Comparison of ENCODE assay signal across 8 mouse cellular contexts in the genomic region with DNA sequence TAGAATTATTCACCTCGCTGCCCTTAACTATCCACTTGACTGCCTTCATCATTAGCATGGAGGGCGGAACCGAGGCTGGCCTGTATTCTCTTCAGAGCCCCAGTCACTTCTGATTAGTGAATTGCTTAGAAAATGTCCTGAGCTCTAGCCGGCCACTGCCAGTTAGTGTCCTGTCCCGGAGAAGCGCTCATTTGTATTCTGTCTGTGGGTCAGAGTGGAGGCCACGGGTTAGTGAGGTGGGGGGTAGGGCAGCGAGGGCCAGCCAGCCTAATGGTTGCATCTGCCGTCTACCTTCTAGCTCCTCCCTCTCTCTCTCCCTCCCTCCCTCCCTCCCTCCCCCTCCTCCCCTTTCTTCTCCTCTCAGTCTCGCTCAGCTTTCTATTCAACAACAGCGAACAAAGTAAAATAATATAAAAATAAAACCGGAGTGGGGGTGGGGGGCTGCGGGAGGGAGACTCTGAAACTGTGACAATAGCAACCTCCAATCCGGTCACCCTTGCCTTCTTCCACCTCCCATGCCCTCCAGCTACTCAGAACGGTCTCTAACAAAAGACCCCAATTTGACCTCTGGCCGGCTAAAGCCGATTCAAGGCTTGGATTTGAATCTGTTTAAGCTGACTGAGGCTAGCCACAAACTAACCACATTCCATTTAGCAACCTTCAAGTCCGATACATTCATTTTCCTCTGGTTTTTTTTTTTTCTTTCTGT.
DNase-seq lines count a peak whose midpoint lies in the region; ATAC-seq lines count a peak whose summit lies in the region.

No protein-coding gene starts in this region.

- H3K27ac ChIP-seq in hindbrain, embryonic 12.5 days, result peak overlapping the region; percentile 88
- peak overlapping the region; percentile 87 for H3K27ac ChIP-seq in midbrain, embryonic 12.5 days (replicated peaks)

- H3K9ac ChIP-seq in hindbrain, embryonic 12.5 days, result peak overlapping the region; percentile 45
- H3K9ac ChIP-seq in midbrain, embryonic 12.5 days (replicated peaks), result 0 out of 2 replicates have a peak overlapping the region, but pooled peaks have one; percentile 46

- 0 out of 2 replicates have a peak, but pooled peaks cover 4% of the 10 kb centered on the region for H3K9me3 ChIP-seq in hindbrain, embryonic 12.5 days (replicated peaks)
- no peaks in the 10 kb centered on the region for H3K9me3 ChIP-seq in midbrain, embryonic 12.5 days

- WGBS in hindbrain, embryonic 12.5 days, result 1% methylated on average over 18 of the region's 18 CpGs
- WGBS in midbrain, embryonic 12.5 days, result under 1% methylated on average over 18 of the region's 18 CpGs

- peak overlapping the region; percentile 56 for H3K4me2 ChIP-seq in hindbrain, embryonic 12.5 days (replicated peaks)
- H3K4me2 ChIP-seq in midbrain, embryonic 12.5 days (replicated peaks), result peak overlapping the region; percentile 44

- peaks cover 16% of the 10 kb centered on the region for H3K4me1 ChIP-seq in hindbrain, embryonic 12.5 days
- H3K4me1 ChIP-seq in midbrain, embryonic 12.5 days, result peaks cover 23% of the 10 kb centered on the region

- H3K36me3 ChIP-seq in hindbrain, embryonic 12.5 days, result no peaks in the 10 kb centered on the region
- H3K36me3 ChIP-seq in midbrain, embryonic 12.5 days, result no peaks in the 10 kb centered on the region

- H3K4me3 ChIP-seq in hindbrain, embryonic 12.5 days, result peak overlapping the region; percentile 29
- peak overlapping the region; percentile 34 for H3K4me3 ChIP-seq in midbrain, embryonic 12.5 days

- peak; percentile 90 for ATAC-seq in hindbrain, embryonic 12.5 days (ENCODE audit: low FRiP score)
- ATAC-seq in midbrain, embryonic 12.5 days (ENCODE audit: low FRiP score, low read depth), result peak; percentile 96
- no peak for ATAC-seq in activated CD4-positive, CD25-positive, alpha-beta regulatory T cell, adult 4 months

- H3K27me3 ChIP-seq in hindbrain, embryonic 12.5 days, result no peaks in the 10 kb centered on the region
- H3K27me3 ChIP-seq in midbrain, embryonic 12.5 days, result no peaks in the 10 kb centered on the region

- DNase-seq in B cell, adult 2 months, result peak; percentile 22 to 28
- peak; percentile 91 for DNase-seq in ZHBTc4 (ENCODE audit: low read depth, low spot score)
- peak; percentile 38 for DNase-seq in embryo, embryonic 11.5 days (ENCODE audit: low read depth, low spot score)
- DNase-seq in layer of hippocampus, postnatal 14 days (ENCODE audit: low spot score in 2 of 2), result peak; percentile 32 to 47
- DNase-seq in yolk sac, embryonic 10.5 days (ENCODE audit: low spot score), result peak; percentile 74

Comparison
In these comparisons a context has a peak if more than half of its experiments do, and no peak if none do; other contexts are left out.
1. DNase-seq: peak in every context shown above with its lines; median percentile 91 in ZHBTc4; 74 in yolk sac, embryonic 10.5 days; 40 in layer of hippocampus, postnatal 14 days; 38 in embryo, embryonic 11.5 days; 25 in B cell, adult 2 months.